Mouse (Mus musculus) T-cell, adult 2 months (primary cell): ENCODE results near the gene Slc16a11.

Experiments used
- DNase-seq: peaks from one replicate; pipeline ENCODE4 v3.0.0; 2022; ENCODE audit warnings: low spot score

Slc16a11 gene

DNA sequence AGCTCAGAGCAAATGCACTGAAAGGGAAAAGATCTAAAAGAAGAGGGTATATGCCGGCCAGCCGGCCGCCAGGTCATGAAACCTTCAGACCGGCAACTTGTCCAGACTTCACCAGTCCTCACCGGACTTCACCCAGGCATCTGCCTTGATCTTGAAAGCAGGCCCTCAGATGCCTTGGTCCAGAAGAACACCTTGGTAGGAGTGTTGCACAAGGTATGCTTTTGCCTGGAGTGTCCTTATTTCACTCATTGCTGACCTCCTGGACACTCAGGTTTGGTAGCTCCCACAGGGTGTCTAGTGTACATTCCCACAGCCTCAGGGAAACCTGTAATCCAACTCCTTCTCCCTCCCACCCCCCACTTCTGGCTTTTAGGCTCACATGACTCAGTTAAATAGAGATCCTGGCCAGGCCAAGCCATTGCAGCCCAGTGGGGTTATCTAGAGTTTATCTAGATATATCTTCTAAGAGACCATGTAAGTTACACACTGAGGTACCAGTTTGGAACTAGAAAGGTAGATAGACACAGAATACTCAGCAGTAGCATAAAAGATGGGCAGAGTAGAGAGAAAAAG, 12.4 kb upstream of the Slc16a11 start:
- no peak for DNase-seq

DNA sequence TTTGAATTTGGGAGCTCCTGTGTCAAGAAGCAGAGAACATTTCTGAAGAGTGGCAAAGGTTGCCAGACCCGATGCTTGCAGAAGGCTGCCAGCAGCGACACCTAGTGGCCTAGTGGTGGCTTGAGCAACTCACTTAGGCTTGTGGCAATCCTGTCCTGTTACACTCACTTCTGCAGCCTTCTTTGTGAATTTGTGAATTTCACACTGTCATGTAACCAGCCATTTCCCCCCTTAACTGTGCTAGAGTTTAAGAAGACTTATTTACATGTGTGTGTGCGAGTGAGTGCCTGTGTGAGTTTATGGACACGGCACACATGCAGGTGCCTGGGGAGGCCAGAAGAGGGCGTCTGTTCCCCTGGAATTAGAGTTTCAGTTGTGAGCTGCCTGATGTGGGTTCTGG, 10.9 kb upstream of the Slc16a11 start:
- DNase-seq: peak; percentile 68

DNA sequence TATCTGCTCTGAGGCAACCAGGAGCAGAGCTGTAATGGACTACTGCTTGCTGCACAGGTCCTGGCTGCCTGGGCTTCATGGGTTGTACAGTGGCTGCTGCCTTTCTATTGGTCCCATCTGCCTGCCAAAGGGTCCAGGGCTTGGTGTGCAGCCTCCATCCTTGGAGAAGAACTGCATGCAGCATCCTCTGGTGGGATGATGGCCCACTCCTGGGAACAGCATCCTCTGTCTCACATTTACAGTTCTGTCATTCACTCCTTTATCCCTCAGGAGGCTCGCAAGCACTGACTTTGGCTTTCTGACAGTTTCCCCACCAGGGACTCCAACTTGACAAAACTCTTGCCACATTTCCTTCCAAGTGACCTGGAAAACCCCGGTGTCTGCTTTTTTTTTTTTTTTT, 5.8 kb upstream of the Slc16a11 start:
- DNase-seq: no peak

- no peak for DNase-seq
These were observed 5.3 kb upstream of the Slc16a11 start for GRCm38 (mm10) chr11:70207283-70207682.

DNA sequence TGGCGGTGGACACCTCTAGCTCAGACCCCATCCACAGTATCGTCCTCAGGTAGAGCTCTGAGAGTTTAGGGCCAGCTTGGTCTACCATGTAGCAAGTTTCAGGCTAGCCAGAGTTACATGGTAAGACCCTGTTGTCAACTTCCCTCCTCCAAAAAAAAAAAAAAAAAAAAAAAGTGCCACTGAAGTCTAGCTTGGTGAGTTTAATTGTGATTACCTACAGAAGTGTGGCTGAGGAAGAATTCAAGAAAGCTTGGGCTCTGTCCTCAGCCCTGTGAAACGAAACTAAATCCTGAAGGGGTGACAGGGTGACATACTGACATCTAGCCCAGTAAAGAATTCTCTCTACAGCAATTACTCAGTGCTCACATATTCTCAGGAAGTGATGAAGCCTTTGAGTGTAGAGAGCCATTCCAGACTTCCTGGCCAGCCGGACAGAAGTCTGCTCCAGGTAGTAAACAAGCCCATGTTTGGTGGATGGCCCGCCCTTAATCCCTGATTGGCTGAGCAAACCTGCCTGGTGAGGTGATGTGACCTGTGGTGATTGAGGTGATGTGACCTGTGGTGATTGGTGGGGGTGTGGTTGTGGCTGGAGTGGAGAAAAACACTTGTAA, 3.7 kb upstream of the Slc16a11 start:
- no peak for DNase-seq

DNA sequence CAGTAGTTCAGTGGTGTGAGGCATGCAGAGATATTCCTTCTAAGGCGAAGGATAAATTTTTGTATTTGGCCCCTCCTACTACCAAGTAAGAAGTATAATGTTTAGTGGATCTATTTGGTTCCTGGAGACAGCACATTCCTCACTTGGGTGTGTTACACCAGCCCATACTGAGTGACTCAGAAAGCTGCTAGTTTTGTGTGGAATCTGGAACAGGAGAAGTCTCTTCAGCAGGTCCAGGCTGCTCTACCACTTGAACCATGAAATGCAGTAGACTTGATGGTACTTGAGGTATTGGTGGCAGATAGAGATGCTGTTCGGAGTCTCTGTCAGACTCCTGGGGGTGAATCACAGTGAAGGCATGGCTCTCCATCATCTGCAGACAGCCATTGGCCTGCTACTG, 1.9 kb upstream of the Slc16a11 start:
- DNase-seq: no peak

DNA sequence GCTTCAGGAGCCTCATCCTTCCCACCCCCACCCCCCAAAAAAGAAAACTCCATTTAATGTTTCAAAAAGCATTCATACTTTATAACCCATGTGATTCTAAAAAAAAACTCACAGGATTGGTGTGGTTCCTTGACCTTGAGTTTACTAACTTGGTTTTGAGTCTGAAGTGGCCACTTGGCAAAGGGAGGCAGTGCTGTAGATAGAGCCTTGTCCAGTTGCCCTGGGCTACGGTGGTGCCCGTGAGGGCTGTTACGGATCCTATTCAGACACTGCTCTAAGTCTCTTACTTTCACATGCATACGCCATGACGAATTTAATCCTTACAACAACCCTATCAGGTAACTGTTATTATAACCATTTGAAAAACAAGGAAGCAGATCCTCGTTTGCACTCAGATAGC, 580 bp upstream of the Slc16a11 start:
- DNase-seq: no peak

- peak; percentile 60 for DNase-seq
These were observed 344 bp downstream of the Slc16a11 start for GRCm38 (mm10) chr11:70212896-70213295.

GRCm38 (mm10) chr11:70213736-70214135, 1.2 kb downstream of the Slc16a11 start:
- DNase-seq: no peak

GRCm38 (mm10) chr11:70214191-70214855, 1.8 kb downstream of the Slc16a11 start:
- no peak for DNase-seq

- DNase-seq: no peak
These were observed 2.3 kb downstream of the Slc16a11 start for GRCm38 (mm10) chr11:70214856-70215209.

- DNase-seq: no peak
These were observed 2.7 kb downstream of the Slc16a11 start for GRCm38 (mm10) chr11:70215301-70215700.

- no peak for DNase-seq
These were observed 3.6 kb downstream of the Slc16a11 start for GRCm38 (mm10) chr11:70216103-70216502.

DNA sequence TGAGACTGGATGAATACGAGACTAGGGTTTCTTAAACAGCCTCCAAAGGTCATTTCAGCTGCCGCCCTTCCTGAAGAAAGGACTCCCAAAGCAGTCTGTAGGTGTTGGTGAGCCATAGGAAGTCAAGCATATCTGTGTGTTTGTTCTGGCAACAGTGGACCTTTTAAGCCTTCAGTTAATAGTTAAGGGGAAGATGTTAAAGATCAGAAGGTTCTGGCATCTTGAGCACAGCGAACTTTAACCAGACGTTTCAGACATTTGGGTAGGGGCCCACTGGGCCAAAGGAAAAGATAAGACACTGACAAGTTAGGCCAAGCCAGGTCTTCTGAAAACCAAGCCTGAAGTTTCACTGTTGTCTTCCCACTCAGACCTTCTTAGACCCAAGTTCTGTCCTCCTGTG, 5.5 kb downstream of the Slc16a11 start:
- DNase-seq: no peak

DNA sequence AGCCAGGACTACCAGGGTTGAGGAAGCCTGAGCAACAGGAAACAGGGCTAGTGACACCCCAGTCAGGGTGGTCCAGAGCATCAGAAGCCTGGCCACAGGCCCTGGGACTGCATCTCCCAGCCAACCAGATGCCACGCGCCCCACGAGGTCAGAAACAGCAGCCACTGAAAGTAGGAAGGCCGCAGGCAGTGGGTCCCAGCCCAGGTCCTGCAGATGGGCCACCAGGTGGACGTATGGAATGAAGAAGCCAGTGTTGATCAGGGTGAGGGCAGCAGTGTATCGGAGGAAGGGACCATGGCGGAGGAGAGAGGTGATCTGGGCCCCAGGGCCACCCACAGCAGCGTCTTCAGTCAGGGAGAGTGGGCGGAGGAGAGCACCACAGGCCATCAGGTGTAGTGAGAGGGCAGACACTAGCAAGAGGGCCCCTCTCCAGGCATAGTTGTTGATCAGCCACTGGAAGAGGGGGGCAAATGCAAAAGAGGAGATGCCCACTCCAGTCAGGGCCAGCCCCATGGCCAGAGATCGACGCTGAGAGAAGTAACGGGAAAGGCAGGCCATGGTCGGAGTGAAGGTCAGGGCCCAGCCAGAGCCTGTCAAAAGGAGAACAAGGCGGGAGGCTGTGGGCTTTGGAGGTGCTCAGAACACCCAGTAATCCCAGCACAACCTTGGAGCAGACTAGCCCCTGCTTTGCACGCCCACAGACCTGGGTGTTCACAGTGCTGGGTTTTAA, 6.4 kb downstream of the Slc16a11 start:
- no peak for DNase-seq

DNA sequence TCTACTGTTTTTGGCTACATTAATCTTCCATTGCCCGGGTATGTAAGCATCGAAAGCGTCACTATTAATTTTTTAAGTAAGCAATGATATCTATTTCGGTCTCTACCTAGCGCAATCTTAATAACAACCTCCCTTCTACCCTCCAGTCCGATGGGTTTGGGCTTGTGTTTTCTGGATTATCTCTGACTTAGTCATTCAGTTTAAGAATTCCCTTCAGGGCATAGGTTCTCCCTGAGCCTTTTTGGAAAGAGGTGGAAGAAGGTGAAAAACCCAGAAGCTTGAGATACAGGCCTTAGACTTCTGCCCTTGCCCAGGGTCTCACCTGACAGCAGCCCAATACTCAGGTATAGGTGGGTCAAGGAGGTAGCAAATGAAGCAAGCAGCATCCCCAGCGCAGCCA, 7.3 kb downstream of the Slc16a11 start:
- DNase-seq: no peak

DNA sequence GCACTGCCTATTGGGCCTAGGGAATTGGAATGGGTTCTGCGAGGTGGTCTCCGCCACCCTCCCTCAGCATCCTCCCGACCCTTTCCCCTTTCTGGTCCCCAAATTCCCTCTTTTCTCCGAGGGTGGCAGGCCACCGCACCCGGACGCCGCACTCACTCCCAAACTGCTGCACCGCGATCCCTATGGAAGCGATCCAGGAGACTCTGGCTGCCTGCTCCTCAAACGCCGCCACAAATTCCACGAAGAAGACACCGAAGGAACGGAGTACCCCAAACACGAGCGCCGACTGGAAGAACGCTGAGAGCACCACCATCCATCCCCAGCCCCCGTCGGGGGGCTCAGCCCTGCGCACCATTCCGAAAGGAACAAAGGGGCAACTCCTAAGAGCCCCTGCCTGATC, 7.8 kb downstream of the Slc16a11 start:
- DNase-seq: no peak

DNA sequence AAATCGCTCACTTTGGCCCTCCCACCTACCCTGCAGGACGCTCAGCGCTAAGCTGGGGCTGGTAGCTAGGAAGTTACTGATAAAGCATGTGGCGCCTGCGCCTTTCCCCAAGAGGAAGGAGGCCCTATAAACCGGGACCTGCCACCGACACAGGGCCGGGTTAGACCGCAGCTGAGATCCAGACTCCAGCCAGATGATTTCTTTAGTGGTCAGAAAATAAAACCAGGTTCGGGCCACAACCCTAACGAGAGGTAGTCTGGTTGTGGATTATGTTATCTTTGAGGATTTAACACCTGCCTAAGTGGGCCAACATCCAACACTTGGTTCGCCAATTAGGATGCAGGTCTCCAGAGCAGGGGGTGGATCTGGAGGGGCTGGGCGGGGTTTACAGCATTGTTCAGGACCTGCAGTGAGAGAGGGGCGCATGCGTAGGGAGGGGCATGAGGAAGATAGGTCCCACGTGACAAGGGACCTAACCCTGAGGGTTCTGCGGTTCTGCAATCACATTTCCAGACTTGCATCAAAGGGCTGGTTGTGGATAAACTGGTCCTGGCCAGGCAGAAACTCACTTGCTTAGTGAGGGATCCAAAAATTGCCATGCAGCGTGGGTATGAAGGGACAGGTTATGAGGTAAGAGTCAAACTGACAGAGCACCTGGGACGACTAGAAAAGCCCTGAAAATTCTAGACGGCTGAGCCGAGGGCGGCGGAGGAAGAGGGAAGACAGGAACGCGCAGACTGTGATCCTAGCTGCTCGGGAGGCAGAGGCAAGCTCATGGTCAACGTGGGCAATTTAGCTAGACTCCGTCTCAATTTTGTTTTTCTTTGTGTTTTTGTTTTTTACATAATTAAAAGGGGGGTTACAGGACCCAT, 8.4 kb downstream of the Slc16a11 start, which contains the start of gene Slc16a13:
Slc16a13 (minus strand) TSS at position 334 of the 872 bp plus-strand sequence.
- peak; percentile 95 for DNase-seq

DNA sequence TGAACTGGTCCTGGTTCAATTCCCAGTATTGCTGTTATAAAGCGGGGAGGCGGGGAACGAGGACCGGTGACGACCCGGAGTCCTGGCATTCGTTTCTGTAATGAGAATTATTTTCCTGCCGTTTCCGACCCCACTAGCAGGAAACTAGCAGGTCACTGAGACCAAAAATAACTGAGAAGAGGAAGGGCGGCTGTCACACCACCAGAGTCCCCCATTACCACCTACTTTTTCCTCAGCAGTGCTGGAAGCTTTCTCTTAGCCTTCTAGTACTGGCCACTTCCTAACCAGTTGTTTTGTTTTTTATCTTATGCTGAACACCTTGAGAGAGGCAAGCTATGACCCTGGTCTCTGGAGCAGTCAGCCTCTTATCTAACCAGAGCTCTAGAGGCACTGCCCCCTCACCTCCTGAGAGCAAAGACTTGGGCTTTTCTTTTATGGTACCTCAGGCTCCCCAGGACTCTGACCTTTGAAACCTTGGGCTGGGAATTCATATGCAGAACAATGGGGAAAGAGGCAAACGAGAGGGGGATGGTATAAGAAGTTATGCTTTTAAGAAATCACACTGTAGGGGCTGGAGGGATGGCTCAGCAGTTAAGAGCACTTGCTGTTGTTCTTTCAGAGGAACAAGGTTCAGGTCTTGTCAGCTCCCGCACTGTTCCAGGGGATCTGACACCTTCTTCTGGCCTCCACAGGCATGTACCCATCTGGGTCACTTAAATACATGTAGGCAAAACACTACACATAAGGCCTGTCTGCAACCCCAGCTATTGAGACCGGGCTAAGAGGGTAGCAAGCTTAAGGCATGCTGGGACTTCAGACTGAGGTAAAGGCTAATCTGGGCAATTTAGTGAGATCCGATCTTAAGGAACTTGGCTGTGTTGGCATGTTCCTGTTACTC, 9.3 kb downstream of the Slc16a11 start:
- no peak for DNase-seq

DNA sequence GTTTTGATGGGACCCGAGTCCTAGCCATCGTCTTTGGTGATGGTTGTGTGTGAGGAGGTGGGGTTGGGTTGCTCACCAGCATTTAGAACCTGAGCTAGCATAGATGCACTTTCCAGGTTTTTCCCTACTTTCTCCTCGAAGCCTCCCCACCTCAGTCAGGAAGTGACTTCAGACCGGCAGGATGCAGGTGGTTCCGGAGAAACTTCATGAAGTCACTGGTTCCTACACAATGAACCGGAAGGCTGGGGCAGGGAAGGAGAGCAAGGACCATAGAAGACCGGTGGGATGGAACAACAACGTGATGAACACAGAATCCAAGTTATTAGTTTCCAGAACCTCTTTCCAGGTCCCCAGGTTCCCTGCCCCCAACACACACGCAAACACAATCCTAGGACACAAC, 11.2 kb downstream of the Slc16a11 start:
- DNase-seq: no peak
